Mouse (Mus musculus): ENCODE measurements at regions not wholly inside any gene's neighbourhood (a gene's known extent, or its start where the extent isn't known, plus 50 kb on each side); places are given as distances from the start of the nearest gene placed in this dataset.

GRCm38 (mm10) chr2:46443061-46443685 lies 1326.0 kb upstream of the Zeb2 start:
- TF ChIP-seq CTCF (conservative IDR thresholded peaks at IDR 0.05; ENCODE audit: insufficient read depth, insufficient read length, low read depth, low read length) (no peak), POLR2A (IDR thresholded peaks at IDR 0.05; ENCODE audit: low read depth, low read length) (no peak)

Data from kidney, adult 2 months (tissue).